Mouse (Mus musculus): Measurements from ENCODE around the gene Syde2.

GRCm38 (mm10) chr3:146010751-146011150 is 23.1 kb downstream of the Syde2 start:
- no peak for TF ChIP-seq CTCF (IDR thresholded peaks at IDR 0.05; ENCODE audit: low read depth)
- no peak for TF ChIP-seq EP300 (IDR thresholded peaks at IDR 0.05; ENCODE audit: low read depth)
